Mouse (Mus musculus) stomach, postnatal 0 days (tissue): ENCODE measurements at regions not wholly inside any gene's neighbourhood (a gene's known extent, or its start where the extent isn't known, plus 50 kb on each side); places are given as distances from the start of the nearest gene placed in this dataset.

Experiments
- ATAC-seq: fragments of 200-750 bp; cut with Nextera tagmentation; 2 replicates; pipeline ENCODE4 v1.8.0; 2017; ENCODE audit not compliant: low FRiP score, low TSS enrichment
- DNase-seq: peaks from one replicate; pipeline ENCODE4 v3.0.0-alpha.2; 2016; ENCODE audit warnings: low spot score
- H3K27ac ChIP-seq: fragments of 300-500 bp; sonication (generic); replicated peaks from 2 replicates; pipeline ENCODE4 v1.5.1; 2014; ENCODE audit warnings: mild to moderate bottlenecking, control low read depth
- H3K27me3 ChIP-seq: fragments of 300-500 bp; sonication (generic); 2 replicates; pipeline ENCODE4 v1.6.1; 2014; ENCODE audit warnings: low read length; ENCODE audit not compliant: control insufficient read depth, insufficient read depth
- H3K36me3 ChIP-seq: fragments of 300-500 bp; sonication (generic); 2 replicates; pipeline ENCODE4 v1.6.1; 2014; ENCODE audit warnings: low read length, mixed read lengths; ENCODE audit not compliant: control insufficient read depth, insufficient read depth
- H3K4me1 ChIP-seq: fragments of 300-500 bp; sonication (generic); replicated peaks from 2 replicates; pipeline ENCODE4 v1.6.1; 2014; ENCODE audit warnings: antibody characterized with exemption; ENCODE audit not compliant: control insufficient read depth, insufficient read depth
- H3K4me2 ChIP-seq: fragments of 300-500 bp; sonication (generic); replicated peaks from 2 replicates; pipeline ENCODE4 v1.6.1; 2014; ENCODE audit warnings: low read depth, mild to moderate bottlenecking, control low read depth, moderate library complexity
- H3K4me3 ChIP-seq: fragments of 300-500 bp; sonication (generic); 2 replicates; pipeline ENCODE4 v1.5.1; 2014; ENCODE audit warnings: low read depth, low read length, control low read depth
- H3K9ac ChIP-seq: fragments of 300-500 bp; sonication (generic); 2 replicates; pipeline ENCODE4 v1.6.1; 2014; ENCODE audit warnings: mild to moderate bottlenecking, low read length, control low read depth, mixed read lengths
- H3K9me3 ChIP-seq: fragments of 300-500 bp; sonication (generic); 2 replicates; pipeline ENCODE4 v1.6.1; 2016; ENCODE audit warnings: low read length; ENCODE audit not compliant: control insufficient read depth
- CTCF ChIP-seq: IDR thresholded peaks from 2 replicates; pipeline ENCODE4 v1.5.1; 2016; ENCODE audit warnings: antibody characterized with exemption, low read depth, mild to moderate bottlenecking, moderate library complexity
- EP300 ChIP-seq: optimal IDR thresholded peaks from 2 replicates; pipeline ENCODE3; 2016; ENCODE audit warnings: antibody characterized with exemption
- WGBS: fragments of 180-500 bp; shearing (Covaris S2); extraction: QIAGEN DNeasy Blood & Tissue Kit; methylation state at CpG from one replicate; pipeline ENCODE4 v1.1.7; 2014; 5-methylcytosine and 5-hydroxymethylcytosine counted together

GRCm38 (mm10) chr10:92166057-92166456 is 556.2 kb downstream of the Nedd1 start:
- 76% methylated on average over 2 of the region's 2 CpGs for WGBS
- H3K9me3 ChIP-seq = no peaks in the 10 kb centered on the region
- no peaks in the 10 kb centered on the region for H3K27me3 ChIP-seq
- H3K4me1 ChIP-seq = no peaks in the 10 kb centered on the region
- H3K27ac ChIP-seq = no peak overlapping the region
- H3K4me2 ChIP-seq = no peak overlapping the region
- DNase-seq (no peak), ATAC-seq (no peak)
- H3K9ac ChIP-seq = no peak overlapping the region
- H3K4me3 ChIP-seq = no peak overlapping the region
- TF ChIP-seq EP300 = no peak
- no peak for TF ChIP-seq CTCF
- no peaks in the 10 kb centered on the region for H3K36me3 ChIP-seq

- Histone ChIP-seq H3K4me3 (no peak overlapping the region), H3K9me3 (no peaks in the 10 kb centered on the region), H3K9ac (no peak overlapping the region), H3K36me3 (no peaks in the 10 kb centered on the region), H3K4me2 (no peak overlapping the region), H3K4me1 (no peaks in the 10 kb centered on the region), H3K27me3 (no peaks in the 10 kb centered on the region), H3K27ac (no peak overlapping the region)
- ATAC-seq (no peak), DNase-seq (no peak)
- 35% methylated on average over 5 of the region's 5 CpGs for WGBS
- no peak for TF ChIP-seq EP300
- TF ChIP-seq CTCF = no peak
Observed at GRCm38 (mm10) chr10:92164991-92165390, 557.2 kb downstream of the Nedd1 start.

- no peak overlapping the region for H3K9ac ChIP-seq
- H3K27me3 ChIP-seq = no peaks in the 10 kb centered on the region
- no peak for DNase-seq
- H3K4me3 ChIP-seq = no peak overlapping the region
- no peaks in the 10 kb centered on the region for H3K4me1 ChIP-seq
- WGBS = 58% methylated on average over 3 of the region's 3 CpGs
- H3K9me3 ChIP-seq = no peaks in the 10 kb centered on the region
- H3K4me2 ChIP-seq = no peak overlapping the region
- ATAC-seq = no peak
- TF ChIP-seq EP300 (no peak), CTCF (no peak)
- H3K36me3 ChIP-seq = no peaks in the 10 kb centered on the region
- no peak overlapping the region for H3K27ac ChIP-seq
Observed at GRCm38 (mm10) chr10:92164648-92164960, 557.6 kb downstream of the Nedd1 start.

DNA sequence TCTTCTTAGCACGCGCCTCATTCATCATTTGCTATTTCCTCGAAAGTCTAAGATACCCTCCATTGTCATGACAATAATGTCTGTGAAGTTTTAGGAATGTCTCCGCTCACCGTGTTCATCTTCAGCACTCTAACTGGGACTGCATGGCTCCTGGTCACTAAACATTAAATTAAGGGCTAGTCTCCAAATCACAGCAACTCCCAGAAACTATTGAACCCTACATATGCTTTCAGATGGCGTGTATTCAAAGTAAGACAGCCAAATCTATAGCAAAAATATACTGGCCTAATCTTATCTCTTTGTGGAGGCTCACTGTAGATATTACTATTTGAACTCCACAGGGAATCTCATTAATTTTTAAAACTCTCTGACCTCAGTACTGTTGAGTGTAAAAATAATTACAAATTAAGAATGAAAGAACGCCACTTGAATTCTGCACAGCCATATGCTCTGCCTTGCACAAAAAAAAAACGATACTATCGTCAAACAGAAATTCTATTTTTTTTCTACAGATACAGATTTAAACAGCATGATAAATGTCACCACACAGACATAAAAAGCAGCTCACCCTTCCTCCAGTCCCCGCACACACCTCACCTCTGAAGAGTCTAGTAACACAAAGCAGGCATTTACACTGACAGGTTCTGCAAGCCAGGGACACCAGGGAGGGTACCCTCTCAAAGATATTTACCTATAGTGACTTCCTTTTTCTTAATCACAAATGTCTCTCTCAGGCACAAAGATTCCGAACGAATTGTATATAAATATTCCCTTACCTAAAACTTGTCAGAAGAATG is 558.2 kb downstream of the Nedd1 start:
- TF ChIP-seq EP300 = no peak
- 64% methylated on average over 12 of the region's 12 CpGs for WGBS
- Histone ChIP-seq H3K27ac (no peak overlapping the region), H3K27me3 (no peaks in the 10 kb centered on the region), H3K4me1 (no peaks in the 10 kb centered on the region), H3K4me2 (no peak overlapping the region), H3K9me3 (no peaks in the 10 kb centered on the region), H3K4me3 (no peak overlapping the region), H3K9ac (no peak overlapping the region), H3K36me3 (no peaks in the 10 kb centered on the region)
- no peak for DNase-seq
- no peak for ATAC-seq

GRCm38 (mm10) chr10:92163071-92163504 is 559.1 kb downstream of the Nedd1 start:
- DNase-seq (no peak), ATAC-seq (no peak)
- Histone ChIP-seq H3K36me3 (no peaks in the 10 kb centered on the region), H3K4me3 (peak overlapping the region; percentile 27; the same call in 1 of the 2 replicates), H3K27me3 (no peaks in the 10 kb centered on the region), H3K27ac (no peak overlapping the region), H3K4me2 (peak overlapping the region; percentile 57; the same call in 1 of the 2 replicates), H3K9me3 (no peaks in the 10 kb centered on the region), H3K9ac (no peak overlapping the region), H3K4me1 (no peaks in the 10 kb centered on the region)
- WGBS = 10% methylated on average over 7 of the region's 7 CpGs
- TF ChIP-seq EP300 = no peak
- TF ChIP-seq CTCF = no peak

- H3K9me3 ChIP-seq = no peaks in the 10 kb centered on the region
- ATAC-seq (no peak), DNase-seq (peak; percentile 21)
- H3K27ac ChIP-seq = no peak overlapping the region
- no peaks in the 10 kb centered on the region for H3K36me3 ChIP-seq
- 1% methylated on average over 29 of the region's 29 CpGs for WGBS
- TF ChIP-seq EP300 (no peak), CTCF (no peak)
- peak overlapping the region; percentile 27 for H3K4me3 ChIP-seq
- H3K4me2 ChIP-seq = peak overlapping the region; percentile 57
- no peaks in the 10 kb centered on the region for H3K4me1 ChIP-seq
- no peak overlapping the region for H3K9ac ChIP-seq
- no peaks in the 10 kb centered on the region for H3K27me3 ChIP-seq
Observed at GRCm38 (mm10) chr10:92162473-92163011, 559.7 kb downstream of the Nedd1 start.
